Mouse (Mus musculus): Measurements from ENCODE around the gene 5530401A14Rik.

DNA sequence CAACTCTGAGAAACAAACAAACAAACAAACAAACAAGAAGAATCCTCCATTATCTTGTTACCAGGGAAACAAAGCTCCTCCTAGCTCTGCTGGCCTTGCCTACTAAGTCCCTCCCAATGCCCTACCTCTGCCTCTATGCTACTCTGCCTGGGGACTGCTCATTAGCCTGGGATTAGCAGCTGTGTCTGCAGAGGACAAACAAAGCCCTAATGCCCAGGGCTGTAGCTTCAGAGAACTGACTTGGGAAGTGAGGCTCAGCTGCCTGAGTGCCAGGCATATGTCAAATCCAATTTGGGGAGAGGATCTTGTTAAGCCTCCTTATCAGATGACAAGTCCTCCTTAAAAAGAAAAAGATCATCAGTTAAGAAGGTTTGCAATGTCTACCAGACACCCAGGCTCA, 65.9 kb downstream of the 5530401A14Rik start:
- TF ChIP-seq CTCF (IDR thresholded peaks at IDR 0.05; ENCODE audit: low read depth): no peak
- TF ChIP-seq EP300 (IDR thresholded peaks at IDR 0.05; ENCODE audit: low read depth): no peak
